Mouse (Mus musculus) ES-Bruce4 (cell line): ENCODE measurements around the gene Neil1.

Source experiments
- CTCF ChIP-seq: IDR thresholded peaks from one replicate; pipeline ENCODE4 v1.8.1; 2011; ENCODE audit warnings: low read depth, low read length
- EP300 ChIP-seq: IDR thresholded peaks from 2 replicates; pipeline ENCODE4 v1.6.1; 2011; ENCODE audit warnings: low read depth, low read length; ENCODE audit not compliant: insufficient read depth
- POLR2A ChIP-seq: IDR thresholded peaks from one replicate; pipeline ENCODE4 v1.8.1; 2011; ENCODE audit warnings: low read length; ENCODE audit not compliant: insufficient read depth

GRCm38 (mm10) chr9:57147205-57148143 lies 631 bp downstream of the Neil1 start:
- TF ChIP-seq CTCF, result no peak
- TF ChIP-seq POLR2A, result no peak
- TF ChIP-seq EP300, result no peak
